Mouse (Mus musculus): ENCODE measurements around the gene Vav1.
"Not testable (repeated sequence)": the region's sequence is repeated elsewhere in the genome, so short reads cannot be mapped to it uniquely, and the experiment has no call there.

The Vav1 gene

GRCm38 (mm10) chr17:57280411-57280810, 1.5 kb downstream of the Vav1 start:
- DNase-seq = peak; percentile 96

- DNase-seq = no peak
Measured at GRCm38 (mm10) chr17:57283906-57284305, 5.0 kb downstream of the Vav1 start.

GRCm38 (mm10) chr17:57285077-57285476, 6.2 kb downstream of the Vav1 start:
- peak; percentile 95 for DNase-seq

- no peak for DNase-seq
Measured at GRCm38 (mm10) chr17:57286718-57287355, 7.9 kb downstream of the Vav1 start.

GRCm38 (mm10) chr17:57289252-57289651, 10.4 kb downstream of the Vav1 start:
- no peak for DNase-seq

GRCm38 (mm10) chr17:57290001-57290670, 11.2 kb downstream of the Vav1 start:
- DNase-seq = peak; percentile 98

- no peak for DNase-seq
Measured at GRCm38 (mm10) chr17:57290671-57291055, 11.8 kb downstream of the Vav1 start.

- DNase-seq = no peak
Measured at GRCm38 (mm10) chr17:57292302-57292701, 13.4 kb downstream of the Vav1 start.

- no peak for DNase-seq
Measured at GRCm38 (mm10) chr17:57292968-57293367, 14.1 kb downstream of the Vav1 start.

GRCm38 (mm10) chr17:57295935-57296334, 17.0 kb downstream of the Vav1 start:
- DNase-seq = no peak

- no peak for DNase-seq
Measured at GRCm38 (mm10) chr17:57297040-57297439, 18.1 kb downstream of the Vav1 start.

- DNase-seq = no peak
Measured at GRCm38 (mm10) chr17:57305593-57305992, 26.7 kb downstream of the Vav1 start.

- no peak for DNase-seq
Measured at GRCm38 (mm10) chr17:57307074-57307473, 28.2 kb downstream of the Vav1 start.

- DNase-seq = no peak
Measured at GRCm38 (mm10) chr17:57311801-57312200, 32.9 kb downstream of the Vav1 start.

GRCm38 (mm10) chr17:57327615-57328014, 48.7 kb downstream of the Vav1 start:
- no peak for DNase-seq

- DNase-seq = no peak
Measured at GRCm38 (mm10) chr17:57328944-57329343, 50.0 kb downstream of the Vav1 start.

GRCm38 (mm10) chr17:57330993-57331392, 52.1 kb downstream of the Vav1 start:
- DNase-seq = peak; percentile 85

- peak; percentile 70 for DNase-seq
Measured at GRCm38 (mm10) chr17:57332241-57332640, 53.3 kb downstream of the Vav1 start.

- peak; percentile 88 for DNase-seq
Measured at GRCm38 (mm10) chr17:57334001-57334760, 55.3 kb downstream of the Vav1 start.

- peak; percentile 97 for DNase-seq
Measured at GRCm38 (mm10) chr17:57334761-57335150, 55.9 kb downstream of the Vav1 start.

GRCm38 (mm10) chr17:57335194-57335593, 56.3 kb downstream of the Vav1 start:
- DNase-seq = not testable (repeated sequence)

- peak; percentile 97 for DNase-seq
Measured at GRCm38 (mm10) chr17:57335673-57336303, 56.9 kb downstream of the Vav1 start.

GRCm38 (mm10) chr17:57337996-57338395, 59.1 kb downstream of the Vav1 start:
- peak; percentile 41 for DNase-seq

Measured in heart, adult 11 months (tissue).